Mouse (Mus musculus) embryo, embryonic 10.5 days (tissue): ENCODE results near the gene 9830107B12Rik.
"Not testable (repeated sequence)": the region's sequence is repeated elsewhere in the genome, so short reads cannot be mapped to it uniquely, and the experiment has no call there.

ENCODE experiments used
- DNase-seq: peaks from one replicate; pipeline ENCODE4 v3.0.0-alpha.2; 2015; ENCODE audit warnings: low spot score

9830107B12Rik gene

DNA sequence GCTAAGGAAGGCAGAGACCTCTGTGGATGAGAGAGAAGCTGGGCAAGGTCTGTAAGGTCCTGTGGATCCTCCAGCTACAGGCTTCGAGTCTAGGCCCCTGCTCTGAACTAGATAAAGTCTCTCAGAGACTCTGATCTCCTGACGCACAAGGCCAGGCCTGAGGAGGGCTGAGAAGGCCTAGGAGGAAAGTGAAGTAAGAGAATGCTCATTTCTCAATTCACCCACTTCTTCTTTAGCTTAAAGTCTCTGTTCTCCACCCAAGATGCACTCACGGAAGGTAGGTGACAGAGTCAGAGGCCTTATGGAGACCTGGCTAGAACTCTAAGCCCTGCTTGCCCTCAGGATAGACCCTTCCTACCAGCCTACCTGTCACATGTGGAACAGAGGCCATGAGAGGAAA is at the start of gene 9830107B12Rik:
9830107B12Rik (minus strand) TSS at position 149 of the 400 bp plus-strand sequence.
- DNase-seq = no peak

DNA sequence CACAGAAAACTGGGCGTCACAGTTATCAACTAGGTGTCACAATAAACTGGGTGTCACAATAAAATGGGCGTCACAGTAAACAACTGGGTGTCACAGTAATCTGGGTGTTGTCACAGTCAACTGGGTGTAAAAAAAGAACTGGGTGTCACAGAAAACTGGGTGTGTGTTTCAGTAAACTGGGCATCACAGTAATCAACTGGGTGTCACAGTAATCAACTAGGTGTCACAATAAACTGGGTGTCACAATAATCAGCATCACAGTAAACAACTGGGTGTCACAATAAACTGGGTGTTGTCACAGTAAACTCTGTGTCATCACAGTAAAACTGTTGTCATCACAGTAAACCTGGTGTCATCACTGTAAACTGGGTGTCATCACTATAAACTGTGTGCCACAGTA is 46.3 kb upstream of the 9830107B12Rik start:
- no peak for DNase-seq

DNA sequence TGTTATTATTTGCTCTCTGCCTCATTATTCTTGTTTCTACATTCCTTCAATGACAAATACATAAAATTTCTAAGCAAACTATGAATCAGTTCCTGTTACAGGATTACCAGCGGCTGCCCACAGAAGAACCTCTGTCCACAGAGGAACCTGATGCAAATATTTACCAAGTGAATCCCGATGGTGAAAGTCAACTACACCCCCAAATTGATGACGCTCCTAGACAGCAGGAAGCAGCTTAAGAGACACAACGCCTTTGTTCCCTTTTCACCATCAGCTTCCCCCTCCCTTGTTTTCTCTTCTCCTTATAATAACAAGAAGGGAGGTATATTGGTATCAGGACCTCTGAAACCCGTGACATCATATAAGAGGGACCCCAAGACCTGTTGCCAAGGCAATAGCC is 39.2 kb upstream of the 9830107B12Rik start:
- DNase-seq = no peak

DNA sequence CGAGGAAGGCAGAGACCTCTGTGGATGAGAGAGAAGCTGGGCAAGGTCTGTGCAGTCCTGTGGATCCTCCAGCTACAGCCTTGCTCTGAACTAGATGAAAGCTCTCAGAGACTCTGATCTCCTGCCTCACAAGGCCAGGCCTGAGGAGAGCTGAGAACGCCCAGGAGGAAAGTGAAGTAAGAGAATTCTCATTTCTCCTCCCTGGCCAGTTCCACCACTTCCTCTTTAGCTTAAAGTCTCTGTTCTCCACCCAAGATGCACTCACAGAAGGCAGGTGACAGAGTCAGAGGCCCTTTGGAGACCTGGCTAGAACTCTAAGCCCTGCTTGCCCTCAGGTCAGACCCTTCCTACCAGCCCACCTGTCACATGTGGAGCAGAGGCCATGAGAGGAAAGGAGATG is 21.0 kb upstream of the 9830107B12Rik start, which contains the start of gene A530064D06Rik:
A530064D06Rik (minus strand) TSS at position 173 of the 400 bp plus-strand sequence.
- not testable (repeated sequence) for DNase-seq

- DNase-seq = no peak
These were observed 11.5 kb upstream of the 9830107B12Rik start for GRCm38 (mm10) chr17:48157382-48158076.

DNA sequence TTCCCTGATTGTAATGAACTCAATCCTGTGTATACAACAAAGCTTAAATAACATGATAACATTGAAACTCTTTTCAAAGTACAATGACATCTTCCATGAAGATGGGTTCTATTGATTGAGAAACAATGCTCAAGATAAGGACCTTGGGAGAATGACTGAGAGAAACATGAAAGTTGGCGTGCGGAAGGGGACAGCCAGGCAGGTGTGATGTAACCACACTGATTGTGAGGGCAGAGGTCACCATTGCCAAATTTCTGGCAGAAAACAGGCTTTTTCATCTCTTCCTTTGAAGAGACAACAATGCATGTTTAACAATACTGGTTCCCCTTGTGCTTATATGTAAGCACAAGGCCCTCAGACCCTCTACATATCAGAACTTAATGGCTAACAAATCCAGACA is 13.3 kb downstream of the 9830107B12Rik start:
- DNase-seq = no peak

DNA sequence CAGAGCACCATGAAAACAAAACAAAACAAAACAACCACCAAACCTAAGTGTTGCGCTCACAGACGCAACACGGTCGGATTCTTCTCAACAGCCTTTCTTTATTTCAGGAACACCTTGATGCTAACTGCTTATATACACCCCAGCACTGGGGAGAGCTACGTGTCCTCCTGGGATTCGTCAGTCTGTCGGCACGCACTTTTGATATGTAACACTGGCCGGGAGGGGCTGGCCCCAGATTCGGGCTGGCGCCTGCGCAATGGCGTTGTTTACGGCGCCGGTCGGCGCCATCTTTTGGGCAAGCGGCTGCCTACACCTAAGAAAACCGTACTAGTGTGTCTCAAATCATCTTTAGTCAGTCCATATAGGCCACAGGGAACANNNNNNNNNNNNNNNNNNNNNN is 25.6 kb downstream of the 9830107B12Rik start:
- DNase-seq = no peak

GRCm38 (mm10) chr17:48119656-48120055 is 26.4 kb downstream of the 9830107B12Rik start:
- peak; percentile 90 for DNase-seq

- DNase-seq = no peak
These were observed 27.5 kb downstream of the 9830107B12Rik start for GRCm38 (mm10) chr17:48118570-48118969.

DNA sequence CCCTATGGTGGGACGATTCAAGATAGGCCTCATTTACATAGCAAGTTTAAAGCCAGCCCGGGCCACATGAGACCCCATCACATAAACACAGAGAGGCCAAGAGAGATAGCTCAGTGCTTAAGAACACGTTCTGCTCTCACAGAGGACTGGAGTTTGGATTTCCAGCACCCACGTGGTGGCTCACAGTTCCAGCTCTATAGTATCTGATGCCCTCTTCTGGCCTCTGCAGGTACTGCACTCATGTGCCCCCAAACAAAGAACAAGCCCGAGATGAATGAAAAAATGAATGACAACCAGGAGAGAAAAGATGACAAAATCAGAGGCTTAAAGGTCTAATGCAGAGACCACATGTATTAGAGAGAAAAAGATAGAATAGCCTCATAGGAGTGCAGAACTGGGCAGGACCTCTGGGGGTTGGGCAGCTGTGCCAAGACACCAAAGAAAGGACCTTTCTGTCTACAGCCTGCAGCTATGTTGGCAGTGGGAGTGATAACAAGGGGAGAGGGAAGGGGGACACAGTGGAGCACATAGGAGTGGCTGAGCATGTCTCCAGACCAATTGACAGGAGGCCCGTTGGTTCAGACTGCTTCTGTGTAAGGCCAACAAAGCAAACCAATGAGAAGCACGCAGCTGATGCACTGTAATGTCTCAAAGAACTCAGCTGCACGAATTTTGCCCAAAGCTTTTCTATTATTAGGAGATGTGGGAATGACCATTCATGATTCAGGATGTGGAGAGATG is 35.4 kb downstream of the 9830107B12Rik start:
- DNase-seq = peak; percentile 76

- DNase-seq = no peak
These were observed 37.5 kb downstream of the 9830107B12Rik start for GRCm38 (mm10) chr17:48108520-48108919.

DNA sequence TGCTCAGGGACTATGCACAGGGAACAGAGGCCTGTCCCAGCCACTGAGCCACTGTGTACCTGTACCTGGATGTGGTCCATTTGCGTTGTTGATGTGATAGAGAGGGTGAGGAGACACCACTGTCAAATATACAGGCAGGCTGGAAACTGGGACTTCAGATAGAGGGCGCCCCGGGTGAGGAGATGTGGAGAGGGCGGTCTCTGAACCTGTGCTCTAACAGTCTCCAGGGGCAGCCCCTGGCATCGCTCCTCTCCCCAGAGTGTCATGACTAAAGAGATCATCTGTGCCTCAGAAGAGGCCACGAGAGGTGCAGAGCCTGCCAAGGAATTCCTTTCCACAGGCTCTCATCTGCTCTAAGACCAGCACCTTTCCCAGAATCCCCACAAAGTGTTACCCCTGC is 38.2 kb downstream of the 9830107B12Rik start:
- no peak for DNase-seq

GRCm38 (mm10) chr17:48107333-48107732 is 38.7 kb downstream of the 9830107B12Rik start:
- DNase-seq = no peak

- peak; percentile 95 for DNase-seq
These were observed 45.3 kb downstream of the 9830107B12Rik start for GRCm38 (mm10) chr17:48100441-48101417.

- no peak for DNase-seq
These were observed 46.8 kb downstream of the 9830107B12Rik start for GRCm38 (mm10) chr17:48099312-48099711.

DNA sequence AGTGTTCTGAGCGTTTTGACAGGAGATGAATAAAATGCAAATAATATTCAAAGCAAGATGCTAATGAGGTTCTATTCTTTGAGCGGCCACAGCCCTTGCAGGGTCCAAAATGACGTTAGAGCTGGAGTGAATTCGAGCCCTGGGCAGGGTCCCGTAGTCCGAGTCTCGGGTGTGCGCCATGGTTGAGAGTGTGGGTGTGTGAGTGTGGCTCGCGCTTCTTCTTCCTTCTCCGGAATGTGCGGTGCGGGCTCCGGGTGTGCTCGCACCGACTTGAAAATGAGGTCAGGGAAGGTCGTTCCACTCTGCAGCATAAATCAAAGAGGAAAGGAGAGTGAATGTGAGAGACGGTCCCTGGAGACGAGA is 47.6 kb downstream of the 9830107B12Rik start:
- DNase-seq = peak; percentile 74

DNA sequence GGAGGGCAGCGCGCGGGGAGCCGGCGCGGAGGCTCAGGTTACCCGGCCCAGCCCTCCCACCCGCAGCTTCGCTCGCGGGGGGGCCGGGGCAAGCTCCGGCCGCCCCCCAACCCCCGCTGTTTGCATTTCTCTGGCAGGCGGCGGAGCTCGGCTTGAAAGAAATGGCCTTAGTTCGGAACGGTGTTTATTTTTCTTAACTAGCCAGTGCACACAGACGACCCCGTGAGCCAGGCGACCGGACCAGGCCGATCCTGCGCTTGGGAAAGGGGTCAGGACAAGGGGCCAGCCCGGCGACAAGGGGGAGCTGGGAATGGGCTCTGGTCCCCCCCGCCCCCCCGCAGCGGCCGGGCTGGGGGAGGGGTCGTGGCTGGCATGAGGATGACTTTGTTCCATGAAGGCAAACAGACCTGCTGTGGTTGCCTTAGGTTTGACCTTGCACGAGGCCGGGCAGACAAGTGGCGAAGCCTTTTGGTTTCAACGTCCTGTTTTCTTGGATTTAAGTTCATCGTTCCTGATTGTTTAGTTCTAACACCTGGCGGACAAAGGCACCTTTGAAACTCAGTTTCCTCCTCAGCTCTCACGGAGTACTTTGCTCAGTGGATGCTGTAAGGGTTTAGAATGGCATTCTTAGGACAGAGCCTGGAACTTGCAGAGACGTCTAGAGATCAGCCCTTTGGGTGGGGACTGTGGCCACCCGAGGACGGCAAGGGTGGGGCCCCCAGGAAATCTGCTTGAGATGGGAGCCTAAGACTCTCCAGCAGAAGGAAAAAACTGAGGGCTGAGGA is 48.1 kb downstream of the 9830107B12Rik start:
- DNase-seq = peak; percentile 83

DNA sequence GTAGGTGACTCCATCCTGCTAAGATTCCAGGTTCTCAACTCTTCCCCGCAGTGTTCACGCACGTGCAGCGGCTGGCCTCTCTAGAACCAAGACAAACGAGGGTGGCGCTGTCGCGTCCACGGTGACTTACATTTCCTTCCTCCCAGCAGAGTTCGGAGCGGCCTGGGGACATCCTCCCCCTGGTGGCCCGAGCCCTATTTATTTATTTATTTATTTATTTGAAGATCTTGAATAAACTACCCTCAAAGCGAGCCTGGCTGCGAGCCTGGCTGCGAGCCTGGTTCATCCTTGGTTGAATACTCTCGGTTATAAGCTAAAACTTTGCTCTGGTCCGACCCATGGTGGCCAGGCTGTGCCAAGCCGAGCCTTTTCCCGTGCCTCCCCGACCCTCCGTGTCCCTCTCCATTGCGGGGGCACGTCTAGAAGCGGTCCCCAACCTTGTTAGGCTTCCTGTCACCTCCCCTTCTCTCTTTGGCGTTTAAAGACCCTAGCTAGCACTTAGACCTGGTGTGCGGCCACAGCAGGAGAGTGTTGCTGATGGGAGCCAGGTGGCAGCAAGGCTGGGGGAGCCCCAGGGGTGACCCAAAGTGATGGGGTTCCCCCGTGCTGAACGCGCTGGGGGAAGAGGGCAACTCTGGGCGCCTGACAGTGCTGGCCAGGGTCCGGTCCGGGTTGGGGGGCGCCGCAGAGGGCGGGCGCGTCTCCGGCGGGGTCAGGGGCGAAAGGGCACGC is 48.9 kb downstream of the 9830107B12Rik start:
- peak; percentile 79 for DNase-seq

DNA sequence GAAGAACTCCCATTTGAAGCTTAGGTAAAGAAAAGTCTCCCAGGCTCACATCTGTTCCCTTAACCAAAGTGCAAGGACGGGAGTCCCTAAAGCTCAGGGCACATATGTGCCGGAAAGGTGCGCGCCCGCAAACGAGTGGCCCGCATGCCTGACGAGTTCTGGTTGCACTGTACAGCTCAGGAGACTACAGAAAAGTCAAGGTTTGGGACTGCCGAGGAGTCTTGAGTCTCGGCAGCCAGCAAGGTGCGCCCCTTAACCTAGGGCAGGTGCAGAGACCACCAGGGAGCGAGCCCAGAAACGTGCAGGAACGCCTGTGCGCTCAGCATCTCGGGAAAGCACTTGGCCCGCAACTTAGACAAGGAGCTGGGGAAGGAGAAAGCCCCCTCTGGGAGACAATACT is 49.7 kb downstream of the 9830107B12Rik start:
- no peak for DNase-seq

DNA sequence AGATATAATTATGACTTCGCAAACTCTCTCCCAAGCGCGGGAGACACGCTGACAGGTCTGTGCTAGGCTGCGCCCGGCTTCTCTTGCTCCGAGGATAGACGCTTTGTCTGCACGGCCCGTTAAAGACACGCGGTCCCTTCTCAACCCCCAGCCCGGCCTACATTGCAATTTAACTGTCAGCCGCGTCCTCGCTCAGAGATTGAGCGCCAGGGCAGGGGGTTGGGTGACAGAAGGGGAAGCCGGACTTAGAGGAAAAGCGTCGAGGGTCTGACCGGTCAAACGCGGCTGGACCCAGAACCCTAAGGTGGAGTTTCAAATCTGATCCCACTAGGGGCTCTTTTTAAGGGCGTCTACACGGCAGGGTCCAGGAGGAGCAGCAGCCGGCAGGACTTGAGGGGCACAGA is 50.3 kb downstream of the 9830107B12Rik start:
- peak; percentile 81 for DNase-seq
